Mouse (Mus musculus): ENCODE results near the gene Arhgef33. TPM values are rescaled to one million over a fixed set of nuclear protein-coding genes. Genes with fewer than 3 reads are reported as not detected.

Gene Arhgef33
- total RNA-seq, 2 experiments from 2014 or later: 2.4 to 2.9 TPM

- DNase-seq (ENCODE audit: low spot score in 2 of 2): no peak
These were observed 128.5 kb downstream of the Arhgef33 start for GRCm38 (mm10) chr17:80435680-80436079.

GRCm38 (mm10) chr17:80445433-80445832 lies 138.2 kb downstream of the Arhgef33 start:
- DNase-seq (ENCODE audit: low spot score in 2 of 2): no peak

DNA sequence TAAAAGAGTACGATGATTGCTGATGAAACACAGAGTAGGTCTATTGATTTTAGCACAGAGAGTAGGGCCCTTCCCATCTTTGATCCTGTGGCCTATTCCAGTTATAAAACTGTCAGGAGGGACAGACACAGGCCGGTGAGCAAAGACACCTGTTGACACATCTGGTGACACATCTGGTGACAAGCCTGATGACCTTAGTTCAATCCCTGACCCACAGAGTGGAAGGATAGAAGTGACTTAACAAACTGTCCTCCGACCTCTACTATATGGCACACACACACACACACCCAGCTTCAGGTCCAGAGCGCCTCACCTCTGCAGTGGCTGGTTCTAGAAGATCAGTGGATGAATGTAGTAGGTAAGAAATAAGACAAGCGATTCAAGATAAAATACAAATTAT lies 139.3 kb downstream of the Arhgef33 start:
- DNase-seq (ENCODE audit: low spot score in 2 of 2): no peak

Other genes with a start within 250 kb of the Arhgef33 start
- gene Hnrnpll, start 245.1 kb upstream of the Arhgef33 start, total RNA-seq (2021): 10 to 100 TPM; 59.8 to 59.9 TPM
- gene Galm, start 179.9 kb upstream of the Arhgef33 start, total RNA-seq (2021): 1 to 10 TPM; 3.2 to 6.1 TPM
- 100 to 1,000 TPM; 125 to 128 TPM for gene Srsf7, start 100.1 kb upstream of the Arhgef33 start, total RNA-seq (2021)
- gene Ttc39d, start 99.9 kb upstream of the Arhgef33 start, total RNA-seq (2021): under 1 TPM; 0.12 to 0.30 TPM
- 1 to 10 TPM; 6.1 to 6.4 TPM for gene Gemin6, start 83.0 kb upstream of the Arhgef33 start, total RNA-seq (2021)
- 10 to 100 TPM; 16.0 to 18.3 TPM for gene Morn2, start 17.2 kb upstream of the Arhgef33 start, total RNA-seq (2021)
- gene Dhx57, start 16.9 kb upstream of the Arhgef33 start, total RNA-seq (2021): 10 to 100 TPM; 34.4 to 34.7 TPM
- gene Gm10190, start 66.1 kb downstream of the Arhgef33 start, total RNA-seq (2021): 1 to 10 TPM; 1.7 to 1.8 TPM
- gene Sos1, start 173.0 kb downstream of the Arhgef33 start, total RNA-seq (2021): 10 to 100 TPM; 36.3 to 37.8 TPM

Measured in layer of hippocampus, adult 18-20 months (tissue).